Mouse (Mus musculus) ES-E14 (cell line): ENCODE data around the gene Bbs12.

Experiments used
- MAFK ChIP-seq: IDR thresholded peaks from 2 replicates; pipeline ENCODE4 v1.6.1; 2014; ENCODE audit warnings: mild to moderate bottlenecking, low read depth, low read length, inconsistent platforms; ENCODE audit not compliant: insufficient read depth
- ZC3H11A ChIP-seq: IDR thresholded peaks from 2 replicates; pipeline ENCODE4 v1.6.1; 2012; ENCODE audit warnings: low read depth, mild to moderate bottlenecking, inconsistent platforms, low read length, borderline replicate concordance
- ZNF384 ChIP-seq: IDR thresholded peaks from 2 replicates; pipeline ENCODE4 v1.6.1; 2012; ENCODE audit warnings: low read depth, low read length, inconsistent platforms

GRCm38 (mm10) chr3:37312370-37312941 is at the start of gene Bbs12, which contains the start of gene Cetn4:
- TF ChIP-seq ZC3H11A (no peak), MAFK (no peak), ZNF384 (no peak)
